Mouse (Mus musculus) liver, postnatal 0 days (tissue): ENCODE data around the gene Zfp654.

ENCODE experiments used
- CTCF ChIP-seq: sonication (generic); IDR thresholded peaks from 2 replicates; pipeline ENCODE4 v1.5.1; 2016; ENCODE audit warnings: antibody characterized with exemption, low read depth
- EP300 ChIP-seq: IDR thresholded peaks from 2 replicates; pipeline ENCODE4 v1.6.1; 2016; ENCODE audit warnings: antibody characterized with exemption, low read depth, mild to moderate bottlenecking

DNA sequence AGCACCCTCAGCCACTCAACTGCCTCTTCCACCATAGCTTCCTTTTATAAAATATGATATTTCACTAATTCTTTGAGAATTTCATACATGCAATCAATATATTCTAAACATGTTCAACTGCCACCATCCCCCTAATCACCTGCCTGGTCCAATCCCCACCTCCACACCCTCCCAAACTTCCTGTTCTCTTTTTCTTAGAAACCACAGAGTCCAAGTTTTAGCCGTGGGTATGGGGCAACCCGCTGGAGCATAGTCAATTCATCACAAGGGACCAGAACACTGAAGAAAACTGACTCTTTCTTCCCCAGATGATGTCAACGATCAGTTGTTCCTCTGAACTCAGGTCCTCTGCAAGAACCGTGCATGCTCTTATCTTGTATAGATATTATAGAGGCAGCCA, 106.4 kb downstream of the Zfp654 start:
- TF ChIP-seq CTCF, result no peak
- no peak for TF ChIP-seq EP300
